Mouse (Mus musculus) small intestine, adult 2 months (tissue): ENCODE results near the gene Hdac1. TPM values are rescaled to one million over a fixed set of nuclear protein-coding genes. Genes with fewer than 3 reads are reported as not detected.

Experiments used
- H3K27ac ChIP-seq: fragments of 200-500 bp; 2 replicates; pipeline ENCODE4 v1.5.1; 2012; ENCODE audit warnings: low read depth, low read length, control low read depth, inconsistent platforms; ENCODE audit not compliant: insufficient read depth
- H3K27me3 ChIP-seq: fragments of 200-500 bp; 2 replicates; pipeline ENCODE4 v1.6.1; 2012; ENCODE audit warnings: mild to moderate bottlenecking, moderate library complexity, low read length, inconsistent platforms; ENCODE audit not compliant: control insufficient read depth, insufficient read depth
- H3K36me3 ChIP-seq: fragments of 200-500 bp; 2 replicates; pipeline ENCODE4 v1.6.1; 2012; ENCODE audit warnings: mild to moderate bottlenecking, low read length, control low read depth, inconsistent platforms; ENCODE audit not compliant: control insufficient read depth, insufficient read depth
- H3K4me1 ChIP-seq: fragments of 200-500 bp; 2 replicates; pipeline ENCODE4 v1.6.1; 2012; ENCODE audit warnings: low read length, inconsistent platforms, mixed read lengths; ENCODE audit not compliant: control insufficient read depth, insufficient read depth, insufficient read length
- H3K4me3 ChIP-seq: fragments of 200-500 bp; 2 replicates; pipeline ENCODE4 v1.5.1; 2012; ENCODE audit warnings: low read depth, mild to moderate bottlenecking, control low read depth, inconsistent platforms, low read length, moderate library complexity
- CTCF ChIP-seq: fragments of 200-500 bp; IDR thresholded peaks from 2 replicates; pipeline ENCODE4 v1.5.1; 2012; ENCODE audit warnings: low read depth, mild to moderate bottlenecking, control low read depth, inconsistent platforms, low read length, moderate library complexity, mixed read lengths; ENCODE audit not compliant: insufficient replicate concordance, insufficient read length; ENCODE audit errors: extremely low read depth
- POLR2A ChIP-seq: fragments of 200-500 bp; IDR thresholded peaks from 2 replicates; pipeline ENCODE4 v1.6.1; 2012; ENCODE audit warnings: low read depth, mild to moderate bottlenecking, control low read depth, inconsistent platforms, low read length, moderate library complexity
- WGBS: fragments of 180-500 bp; shearing (Covaris S2); methylation state at CpG from one replicate; pipeline ENCODE4 v1.1.7; 2018; 5-methylcytosine and 5-hydroxymethylcytosine counted together
- polyA plus RNA-seq: library from polyadenylated mRNA; depleted of rRNA; stranded (reverse); fragments of >200 nt; gene quantifications from 2 replicates; pipeline ENCODE4 v1.2.3, GENCODE M21; 2012; rRNA removed

The Hdac1 gene
- polyA plus RNA-seq, 1 experiment: 31.1 TPM

GRCm38 (mm10) chr4:129494681-129495080, 47.8 kb downstream of the Hdac1 start:
- Histone ChIP-seq H3K27ac (no peak overlapping the region), H3K36me3 (no peaks in the 10 kb centered on the region), H3K4me1 (peaks cover 11% of the 10 kb centered on the region), H3K4me3 (no peak overlapping the region), H3K27me3 (0 out of 2 replicates have a peak, but pooled peaks cover 6% of the 10 kb centered on the region)
- TF ChIP-seq POLR2A (no peak), CTCF (no peak)
- 66% methylated on average over 7 of the region's 7 CpGs for WGBS

GRCm38 (mm10) chr4:129490972-129491880, 51.3 kb downstream of the Hdac1 start, which contains the start of the genes Tssk3 and Fam229a:
Gene Tssk3 (minus strand): TSS chr4:129491022.
Gene Fam229a (plus strand): TSS chr4:129491190.
- H3K4me1 ChIP-seq: peaks cover 4% of the 10 kb centered on the region
- TF ChIP-seq POLR2A (no peak), CTCF (no peak)
- H3K27me3 ChIP-seq: 0 out of 2 replicates have a peak, but pooled peaks cover 6% of the 10 kb centered on the region
- H3K36me3 ChIP-seq: peaks cover 24% of the 10 kb centered on the region
- H3K4me3 ChIP-seq: peak within 1 kb of the TSS; percentile 42
- H3K27ac ChIP-seq: no peak within 1 kb of the TSS
- 13% methylated on average over 69 of the region's 70 CpGs for WGBS

GRCm38 (mm10) chr4:129481090-129481489, 61.4 kb downstream of the Hdac1 start:
- no peak for TF ChIP-seq CTCF
- H3K27me3 ChIP-seq: no peaks in the 10 kb centered on the region
- H3K27ac ChIP-seq: no peak overlapping the region
- WGBS: 65% methylated on average over 1 of the region's 1 CpGs
- no peaks in the 10 kb centered on the region for H3K4me1 ChIP-seq
- no peak overlapping the region for H3K4me3 ChIP-seq
- H3K36me3 ChIP-seq: peaks cover 62% of the 10 kb centered on the region

- TF ChIP-seq CTCF: no peak
- 88% methylated on average over 3 of the region's 3 CpGs for WGBS
- H3K36me3 ChIP-seq: peaks cover 57% of the 10 kb centered on the region
- H3K27ac ChIP-seq: no peak overlapping the region
- no peaks in the 10 kb centered on the region for H3K4me1 ChIP-seq
- no peaks in the 10 kb centered on the region for H3K27me3 ChIP-seq
- no peak overlapping the region for H3K4me3 ChIP-seq
These were observed 62.6 kb downstream of the Hdac1 start for GRCm38 (mm10) chr4:129479863-129480262.

- Histone ChIP-seq H3K4me3 (no peak overlapping the region), H3K36me3 (peaks cover 69% of the 10 kb centered on the region), H3K27me3 (no peaks in the 10 kb centered on the region), H3K27ac (no peak overlapping the region), H3K4me1 (no peaks in the 10 kb centered on the region)
- TF ChIP-seq CTCF (no peak), POLR2A (no peak)
- WGBS: 92% methylated on average over 11 of the region's 11 CpGs
These were observed 66.5 kb downstream of the Hdac1 start for GRCm38 (mm10) chr4:129476047-129476446.

Other genes with a start within 250 kb of the Hdac1 start
- 3.7 and 6.1 TPM in 2 replicates for gene Rbbp4, start 207.3 kb downstream of the Hdac1 start, polyA plus RNA-seq
- 5.4 and 9.6 TPM in 2 replicates for gene Zbtb8os, start 207.0 kb downstream of the Hdac1 start, polyA plus RNA-seq
- 2.3 and 5.0 TPM in 2 replicates for gene Zbtb8a, start 164.6 kb downstream of the Hdac1 start, polyA plus RNA-seq
- 0.05 TPM in 1 of 2 replicates, not detected in the other for gene Zbtb8b, start 101.9 kb downstream of the Hdac1 start, polyA plus RNA-seq
- 13.9 and 24.5 TPM in 2 replicates for gene Bsdc1, start 81.1 kb downstream of the Hdac1 start, polyA plus RNA-seq
- not detected in 2 replicates for gene Tssk3, start 51.7 kb downstream of the Hdac1 start, polyA plus RNA-seq
- not detected in 2 replicates for gene Fam229a, start 51.5 kb downstream of the Hdac1 start, polyA plus RNA-seq
- 7.7 and 37.3 TPM in 2 replicates for gene Marcksl1, start 29.1 kb downstream of the Hdac1 start, polyA plus RNA-seq
- 8.3 and 15.0 TPM in 2 replicates for gene Lck, start 30.9 kb upstream of the Hdac1 start, polyA plus RNA-seq
- gene Fam167b, start 35.8 kb upstream of the Hdac1 start, polyA plus RNA-seq: 0.65 and 1.3 TPM in 2 replicates
- gene Eif3i, start 57.9 kb upstream of the Hdac1 start, polyA plus RNA-seq: 171 and 202 TPM in 2 replicates
- gene Tmem234, start 58.0 kb upstream of the Hdac1 start, polyA plus RNA-seq: 77.1 and 132 TPM in 2 replicates
- 0.15 and 1.6 TPM in 2 replicates for gene Dcdc2b, start 71.5 kb upstream of the Hdac1 start, polyA plus RNA-seq
- 11.9 and 17.0 TPM in 2 replicates for gene Iqcc, start 76.4 kb upstream of the Hdac1 start, polyA plus RNA-seq
- gene Ccdc28b, start 81.2 kb upstream of the Hdac1 start, polyA plus RNA-seq: 5.2 and 7.2 TPM in 2 replicates
- 8.1 and 11.4 TPM in 2 replicates for gene Txlna, start 98.4 kb upstream of the Hdac1 start, polyA plus RNA-seq
- gene Kpna6, start 130.1 kb upstream of the Hdac1 start, polyA plus RNA-seq: 8.5 and 10.9 TPM in 2 replicates
- 11.2 and 21.4 TPM in 2 replicates for gene Tmem39b, start 154.1 kb upstream of the Hdac1 start, polyA plus RNA-seq
- 29.4 and 58.7 TPM in 2 replicates for gene Khdrbs1, start 199.6 kb upstream of the Hdac1 start, polyA plus RNA-seq